Mouse (Mus musculus): Measurements from ENCODE around the gene Spata13.

Gene Spata13

DNA sequence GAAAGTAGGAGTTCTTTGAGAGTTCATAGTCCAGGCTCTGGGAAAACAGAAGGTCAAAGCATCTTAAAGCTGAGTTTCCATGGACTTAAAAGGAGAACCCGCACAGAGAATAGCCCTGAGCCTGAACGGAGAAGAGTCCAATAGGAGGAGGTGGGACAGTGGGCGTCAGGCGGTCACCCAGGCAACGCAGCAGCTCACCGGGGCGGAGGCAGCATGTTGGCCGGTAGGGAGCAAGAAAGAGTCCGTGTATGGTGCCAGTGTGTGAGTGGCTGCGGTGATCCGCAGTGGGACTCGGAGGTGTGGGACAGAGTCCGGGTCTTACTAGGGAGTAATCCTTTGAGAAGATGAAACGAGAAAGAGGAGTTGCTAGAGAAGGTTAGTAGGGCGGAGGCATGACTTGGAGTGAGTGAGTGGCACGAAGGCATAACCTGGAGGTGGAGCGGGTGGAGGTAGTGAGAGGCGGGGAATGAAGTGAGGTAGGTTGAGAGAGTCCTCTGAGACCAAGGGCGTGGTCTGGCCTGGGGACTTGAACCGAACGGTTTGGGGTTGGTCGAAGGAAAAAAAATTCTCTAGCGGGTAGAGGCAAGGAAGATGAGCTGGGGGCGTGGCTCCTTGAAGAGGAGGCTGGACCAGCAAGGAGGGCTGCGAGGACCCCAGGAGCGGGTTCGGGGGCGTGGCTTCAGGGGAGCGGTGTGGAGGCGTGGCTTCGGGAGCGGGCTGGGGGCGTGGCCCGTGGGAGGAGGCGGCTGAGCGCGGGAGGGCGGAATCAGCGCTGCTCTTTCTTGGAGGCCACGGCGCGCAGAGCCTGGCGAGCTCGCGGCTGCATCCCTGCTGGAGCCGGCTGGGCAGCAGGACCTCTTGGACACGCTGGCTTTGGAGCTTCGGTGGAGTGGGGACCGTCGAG is at the start of gene Spata13:
TSS of gene Spata13 (plus strand) at position 41 of the 904 bp plus-strand sequence.
- DNase-seq (ENCODE audit: low read depth, low spot score), result peak; percentile 38

DNA sequence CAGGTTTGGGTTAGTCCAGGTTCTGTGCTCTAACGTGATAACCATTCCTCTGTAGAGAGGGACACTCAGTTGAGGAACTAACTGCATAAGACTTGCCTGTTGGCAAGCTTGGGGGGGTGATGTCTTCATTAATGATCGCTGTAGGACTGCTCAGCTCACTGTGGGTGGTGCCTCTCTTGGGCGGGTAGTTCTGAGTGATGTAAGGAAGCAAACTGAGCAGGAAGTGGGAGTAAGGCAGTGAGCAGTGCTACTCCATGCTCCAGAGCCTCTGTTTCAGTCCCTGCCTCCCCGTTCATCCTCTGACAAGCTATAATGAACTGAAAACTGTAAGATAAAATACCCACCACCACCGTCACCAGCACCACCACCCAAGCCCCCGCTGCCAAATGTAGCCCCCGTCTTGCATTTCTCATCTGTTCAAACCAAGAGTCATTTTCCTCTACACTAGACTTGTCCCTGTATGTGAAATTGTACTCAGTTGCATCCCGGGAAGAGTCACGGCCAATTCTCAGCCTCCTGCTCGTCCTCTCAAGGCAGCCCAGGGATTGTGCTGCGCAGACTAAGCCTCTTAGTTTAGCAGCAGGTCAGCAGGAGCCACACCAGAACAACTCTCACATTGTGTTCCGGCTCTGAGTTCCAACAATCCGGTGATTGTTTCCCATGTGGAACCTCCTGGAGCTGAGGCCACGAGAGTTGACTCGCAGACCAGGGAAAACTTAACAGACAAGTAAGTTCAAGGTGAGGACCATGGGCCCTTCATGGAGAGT is 46.9 kb upstream of the Spata13 start:
- peak; percentile 48 for DNase-seq (ENCODE audit: low read depth, low spot score)

DNA sequence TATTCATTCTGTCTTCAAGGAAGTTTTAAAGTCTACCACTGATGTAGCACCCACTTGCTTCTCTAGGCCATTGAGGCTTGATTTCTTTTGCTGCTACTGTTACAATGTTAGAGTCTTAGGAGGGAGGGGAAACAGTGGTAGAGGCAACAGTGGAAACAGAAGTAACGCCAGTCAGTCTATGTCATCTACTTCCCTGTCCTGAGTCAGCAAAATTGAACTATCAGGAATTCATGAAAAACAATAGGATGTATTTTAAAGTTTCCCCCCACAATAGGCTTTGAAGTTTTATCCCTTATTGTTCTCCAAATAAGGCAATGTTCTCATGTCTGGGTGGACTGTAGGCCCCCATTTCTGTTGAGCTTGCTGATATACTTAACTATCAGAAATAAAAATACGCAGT is 44.8 kb upstream of the Spata13 start:
- no peak for DNase-seq (ENCODE audit: low read depth, low spot score)

DNA sequence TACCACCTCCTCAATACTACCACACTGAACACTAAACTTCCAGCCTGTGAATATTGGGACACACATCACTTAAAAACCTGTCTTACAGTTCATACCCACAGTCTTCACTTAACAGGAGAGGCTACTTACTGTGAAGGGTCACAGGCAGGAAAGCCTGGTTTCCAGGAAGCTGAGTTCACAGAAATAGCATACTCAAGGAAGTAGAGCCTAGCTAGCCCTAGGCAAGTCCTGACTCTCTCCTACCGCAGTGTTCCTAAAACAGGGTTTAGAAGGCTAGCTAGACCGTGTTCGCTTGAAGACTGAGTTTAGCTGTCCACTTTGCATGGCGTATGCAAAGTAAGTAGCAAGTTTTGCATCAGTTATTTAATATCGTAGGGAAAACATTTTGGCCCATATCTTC is 41.5 kb upstream of the Spata13 start:
- DNase-seq (ENCODE audit: low read depth, low spot score), result no peak

DNA sequence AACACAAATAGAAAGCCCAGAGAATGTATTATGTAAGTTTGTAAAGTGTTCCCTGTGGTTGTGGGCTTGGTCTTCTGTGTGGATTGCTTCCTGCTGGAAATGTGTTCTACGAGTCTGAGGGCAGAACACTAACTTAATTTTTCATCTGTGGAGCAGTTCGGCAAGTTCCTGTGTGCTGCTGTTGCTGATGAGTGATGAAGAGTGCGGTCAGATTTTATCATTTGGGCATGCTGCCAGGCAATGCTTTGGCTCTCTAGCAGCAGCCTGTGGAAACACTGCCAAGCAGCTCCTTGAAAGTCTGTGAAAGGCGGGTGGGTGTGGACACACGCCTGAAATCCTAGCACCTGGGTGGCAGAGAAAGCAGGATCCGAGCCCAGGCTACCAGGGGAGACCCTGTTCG is 41.0 kb upstream of the Spata13 start:
- no peak for DNase-seq (ENCODE audit: low read depth, low spot score)

DNA sequence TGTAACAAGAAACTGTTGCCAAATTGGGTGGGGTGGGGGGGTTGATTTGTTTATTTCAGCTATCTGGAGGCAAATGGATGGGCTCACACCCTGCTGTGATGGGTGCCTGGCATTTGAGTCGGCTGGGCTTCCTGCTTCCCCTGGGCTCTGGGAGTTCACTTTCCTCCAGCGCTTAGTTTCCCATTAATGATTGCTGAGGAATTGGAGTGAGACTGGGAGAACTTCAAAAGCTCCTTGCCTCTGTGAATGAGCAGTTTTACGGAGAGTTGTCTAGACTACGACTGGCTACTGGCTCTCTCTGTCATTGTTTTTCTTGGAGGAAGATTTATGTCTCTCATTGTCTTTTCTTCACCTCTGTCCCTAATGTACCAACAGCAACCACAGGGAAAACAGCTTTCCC is 36.2 kb upstream of the Spata13 start:
- DNase-seq (ENCODE audit: low read depth, low spot score), result no peak

DNA sequence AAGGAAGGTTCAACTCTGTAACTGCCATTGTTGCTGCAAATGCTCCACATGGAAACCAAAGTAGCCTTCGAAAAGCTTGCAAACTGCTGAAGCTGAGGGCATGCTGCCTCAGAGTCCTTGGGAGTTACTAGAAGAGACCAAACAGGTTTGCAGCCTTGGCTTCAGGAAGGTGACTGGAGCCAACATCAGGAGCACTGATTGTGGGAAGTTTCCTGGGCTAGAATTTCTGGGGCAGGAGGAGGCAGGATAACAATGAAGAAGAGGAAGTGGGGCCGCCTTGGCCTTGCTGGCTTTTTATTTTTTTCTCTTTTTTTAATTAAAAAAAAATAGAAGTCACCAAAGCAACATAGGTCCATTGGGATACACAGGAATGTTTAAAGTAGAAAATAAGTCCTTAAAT is 34.8 kb upstream of the Spata13 start:
- no peak for DNase-seq (ENCODE audit: low read depth, low spot score)

DNA sequence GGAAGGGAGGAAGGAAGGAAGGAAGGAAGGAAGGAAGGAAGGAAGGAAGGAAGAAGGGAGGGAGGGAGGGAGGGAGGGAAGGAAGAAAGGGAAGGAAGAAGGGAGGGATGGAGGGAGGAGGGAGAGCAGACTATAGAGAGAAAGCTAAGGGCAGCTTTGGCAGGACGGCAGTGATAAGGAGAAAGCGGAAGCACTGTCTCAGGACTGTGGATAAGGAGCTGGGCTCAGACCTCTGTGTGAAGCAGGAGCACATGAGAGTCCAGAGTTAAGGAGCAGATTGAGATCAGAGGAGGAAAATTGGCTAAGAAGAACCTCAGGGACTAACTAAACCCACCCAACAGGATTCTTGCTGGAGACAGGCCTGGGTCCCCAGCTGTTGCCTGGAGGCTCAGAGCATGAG is 28.2 kb upstream of the Spata13 start:
- no peak for DNase-seq (ENCODE audit: low read depth, low spot score)

DNA sequence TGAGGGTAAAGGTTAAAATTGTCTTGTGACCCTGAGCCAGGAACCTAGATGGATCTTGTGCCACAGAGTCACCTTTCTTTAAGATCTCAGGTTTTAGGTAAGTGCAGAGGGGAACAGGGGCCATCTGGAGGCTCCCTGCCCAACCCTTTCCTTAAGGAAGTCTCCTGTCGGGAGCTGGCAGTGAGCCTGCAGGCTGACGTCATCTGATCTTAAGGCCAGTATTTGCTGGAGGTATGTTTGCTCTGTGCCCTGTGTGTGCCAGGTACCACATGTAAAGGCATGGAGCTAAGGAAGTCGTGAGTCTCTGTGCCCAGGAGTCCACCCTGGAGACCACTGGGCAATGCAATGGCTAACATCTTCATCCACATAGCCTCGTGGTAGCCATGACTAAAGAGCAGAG is 27.6 kb upstream of the Spata13 start:
- no peak for DNase-seq (ENCODE audit: low read depth, low spot score)

DNA sequence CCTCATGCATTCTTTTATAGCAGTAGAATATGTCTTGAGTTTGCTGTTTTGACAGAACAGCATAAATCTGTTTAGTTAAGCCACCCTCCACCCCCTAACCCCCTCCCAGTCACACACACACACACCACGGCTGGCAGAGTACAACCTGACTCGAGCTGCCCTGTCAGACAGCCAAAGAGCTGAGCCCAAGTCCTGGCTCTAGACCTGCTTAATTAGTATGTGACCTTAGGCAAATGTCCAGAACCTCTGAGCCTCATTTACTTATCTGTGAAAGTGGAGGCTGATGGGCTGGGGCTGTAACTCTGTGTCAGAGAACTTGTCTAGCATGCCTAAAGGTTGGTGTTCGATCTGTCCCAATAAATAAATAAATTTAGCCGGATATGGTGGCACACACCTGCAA is 26.1 kb upstream of the Spata13 start:
- no peak for DNase-seq (ENCODE audit: low read depth, low spot score)

DNA sequence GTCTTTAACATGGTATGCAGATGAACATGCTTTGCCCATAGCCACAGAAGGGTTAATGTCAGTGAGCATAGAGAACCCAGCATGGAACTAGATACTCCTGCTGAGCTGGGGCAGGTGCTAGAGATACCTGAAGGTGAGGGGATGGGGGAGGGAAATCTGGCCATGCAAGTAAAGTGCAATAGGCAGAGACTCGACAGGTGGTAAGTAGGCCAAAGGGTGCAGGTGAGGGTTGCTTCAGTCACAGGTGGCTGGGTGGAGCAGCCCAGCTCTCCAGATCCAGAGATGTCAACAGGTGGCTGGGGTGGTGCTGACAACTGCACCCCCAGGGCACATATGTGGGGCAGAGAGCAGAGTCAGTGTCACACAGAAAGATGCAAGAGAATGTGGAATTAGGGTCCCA is 24.6 kb upstream of the Spata13 start:
- DNase-seq (ENCODE audit: low read depth, low spot score), result no peak

DNA sequence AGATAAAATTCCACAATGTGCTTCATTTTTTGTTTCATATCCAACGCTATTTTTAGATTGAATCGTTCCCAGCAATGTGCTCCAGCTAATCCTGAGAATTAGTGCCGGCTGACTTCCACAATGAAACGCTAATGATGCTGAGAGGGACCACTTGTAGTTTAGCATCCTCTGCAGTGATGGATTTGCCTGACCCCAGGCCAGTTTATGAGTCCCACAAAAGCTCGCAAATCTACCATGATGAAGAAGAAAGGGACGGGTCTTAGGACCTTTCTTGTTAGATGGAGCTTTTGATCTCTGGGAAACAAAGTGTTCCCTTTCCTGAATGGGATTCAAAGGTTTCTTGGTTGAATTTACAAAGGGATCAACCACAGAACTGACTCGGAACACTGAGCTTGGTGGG is 21.1 kb upstream of the Spata13 start:
- no peak for DNase-seq (ENCODE audit: low read depth, low spot score)

DNA sequence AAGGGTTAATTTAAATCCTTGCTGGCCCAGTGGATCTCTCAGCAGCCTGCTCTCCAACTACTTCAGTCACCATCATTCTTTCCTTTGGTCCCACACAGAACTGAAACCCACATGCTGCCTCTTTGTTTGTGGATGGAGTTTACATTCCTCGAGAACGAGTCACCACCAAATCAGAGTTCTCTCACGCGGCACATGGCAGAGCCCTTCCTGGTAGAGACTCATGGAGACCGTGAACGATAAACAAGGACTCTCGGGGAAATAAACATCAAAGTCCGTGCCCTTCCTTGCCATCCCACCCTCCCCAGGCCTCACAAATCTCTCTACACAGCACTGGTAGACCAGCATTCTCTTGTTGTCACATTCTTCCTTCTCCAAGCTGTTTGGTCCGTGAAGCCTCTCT is 12.7 kb upstream of the Spata13 start:
- DNase-seq (ENCODE audit: low read depth, low spot score), result no peak

DNA sequence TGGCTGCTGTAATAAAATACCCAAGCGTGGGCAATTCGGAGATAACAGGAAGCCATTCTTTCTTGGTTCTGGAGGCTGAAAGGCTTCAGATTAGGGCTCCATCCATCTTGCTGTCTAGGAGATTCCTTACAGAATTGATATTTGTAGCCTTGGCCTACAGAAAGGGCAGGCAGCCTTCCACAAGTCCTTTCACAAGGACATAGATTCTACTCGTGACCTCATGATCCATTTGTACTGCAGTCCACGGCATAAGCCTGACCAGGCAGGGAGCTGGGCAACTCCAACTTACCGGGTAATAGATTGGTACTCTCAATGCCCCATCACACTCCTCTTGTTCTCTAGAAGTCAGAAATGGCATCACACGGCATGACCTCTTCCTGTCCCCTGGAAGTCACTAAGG is 8.3 kb upstream of the Spata13 start:
- no peak for DNase-seq (ENCODE audit: low read depth, low spot score)

DNA sequence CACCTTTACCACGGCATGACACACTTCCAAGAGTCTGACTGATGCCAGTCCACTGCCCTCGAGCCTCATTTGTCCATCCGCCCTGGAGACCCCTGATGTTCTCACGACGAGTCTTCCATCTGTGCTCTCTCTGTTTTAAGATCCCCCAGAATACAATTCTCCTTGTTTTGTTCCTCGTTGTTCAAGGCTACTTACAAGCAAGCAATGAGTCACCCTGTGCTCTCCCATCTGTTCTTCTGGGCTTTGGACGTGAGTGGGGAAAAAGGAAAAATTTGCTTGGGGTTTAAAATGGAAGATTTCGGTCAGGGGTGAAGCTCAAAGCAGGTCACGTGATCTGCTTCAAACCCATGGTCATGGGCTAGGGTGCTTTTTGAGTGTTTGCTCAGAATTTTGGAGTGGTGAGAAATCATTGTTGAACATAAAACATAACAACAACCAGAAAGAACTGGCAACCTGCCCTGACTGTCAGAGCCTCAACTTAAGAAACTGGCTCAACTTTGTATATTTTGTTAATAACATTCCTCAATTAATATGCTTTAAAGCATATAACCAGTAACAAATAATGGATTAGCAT is 3.8 kb upstream of the Spata13 start:
- DNase-seq (ENCODE audit: low read depth, low spot score), result no peak

DNA sequence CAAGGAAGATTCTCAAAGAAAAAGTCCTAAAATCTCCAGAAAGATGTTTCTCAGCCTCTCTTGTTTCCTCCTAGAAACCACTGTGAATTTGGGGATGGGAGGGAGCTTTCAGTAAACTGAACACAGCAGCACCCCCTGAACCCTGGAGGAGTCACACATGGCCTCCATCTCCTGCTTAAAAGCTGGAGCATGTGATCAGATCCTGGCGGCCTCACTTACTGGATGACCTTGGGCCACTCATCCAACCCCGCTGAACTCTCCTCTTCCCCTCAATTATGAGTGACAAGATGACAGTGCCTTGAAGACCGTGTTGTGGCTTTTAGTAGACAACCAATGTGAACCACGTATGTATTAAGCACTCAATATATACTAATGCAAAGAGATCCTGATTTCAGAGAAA is 2.8 kb upstream of the Spata13 start:
- no peak for DNase-seq (ENCODE audit: low read depth, low spot score)

DNA sequence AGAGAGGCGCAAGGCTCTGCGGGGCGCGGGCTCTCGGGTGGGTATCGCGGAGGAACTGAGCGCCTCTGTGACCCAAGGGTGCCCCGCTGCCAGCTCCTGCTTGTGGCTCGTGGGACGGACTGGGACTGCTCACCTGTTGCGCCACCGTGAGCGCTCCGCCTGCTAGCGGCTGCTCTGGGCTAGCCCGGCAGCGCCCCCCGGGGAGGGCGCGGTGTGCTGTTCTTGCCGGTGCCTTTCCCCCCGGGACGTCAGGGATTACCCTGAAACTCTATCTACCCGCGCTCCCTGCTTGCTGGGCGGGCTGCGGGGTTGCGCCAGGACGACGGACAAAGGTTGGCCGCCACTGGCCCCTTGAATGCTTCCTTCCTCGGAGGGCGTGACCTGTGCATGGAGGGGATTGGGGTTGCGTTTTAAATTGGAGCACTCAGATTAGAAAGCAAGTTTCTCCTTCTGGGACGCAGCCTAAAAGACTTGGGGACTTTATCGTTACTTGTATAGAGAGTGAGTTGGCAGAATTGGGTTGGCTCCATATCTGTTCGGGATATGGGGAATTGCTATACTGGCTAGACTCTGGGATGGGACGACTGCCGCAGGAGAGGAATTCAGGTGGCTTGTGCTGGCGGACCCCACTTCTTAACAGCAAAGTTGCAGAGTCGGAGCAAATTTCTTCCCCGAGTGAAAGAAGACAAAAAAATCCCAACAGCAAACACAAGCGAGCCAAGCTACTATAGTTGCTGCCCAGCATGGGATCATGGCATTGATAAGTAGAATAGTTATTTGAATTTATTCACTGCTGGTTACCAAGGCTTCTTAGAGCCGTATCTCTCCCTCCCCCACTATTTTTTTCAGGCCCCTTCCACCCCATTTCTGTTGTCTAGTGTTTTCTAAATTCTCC is 1.3 kb downstream of the Spata13 start:
- peak; percentile 3 for DNase-seq (ENCODE audit: low read depth, low spot score)

DNA sequence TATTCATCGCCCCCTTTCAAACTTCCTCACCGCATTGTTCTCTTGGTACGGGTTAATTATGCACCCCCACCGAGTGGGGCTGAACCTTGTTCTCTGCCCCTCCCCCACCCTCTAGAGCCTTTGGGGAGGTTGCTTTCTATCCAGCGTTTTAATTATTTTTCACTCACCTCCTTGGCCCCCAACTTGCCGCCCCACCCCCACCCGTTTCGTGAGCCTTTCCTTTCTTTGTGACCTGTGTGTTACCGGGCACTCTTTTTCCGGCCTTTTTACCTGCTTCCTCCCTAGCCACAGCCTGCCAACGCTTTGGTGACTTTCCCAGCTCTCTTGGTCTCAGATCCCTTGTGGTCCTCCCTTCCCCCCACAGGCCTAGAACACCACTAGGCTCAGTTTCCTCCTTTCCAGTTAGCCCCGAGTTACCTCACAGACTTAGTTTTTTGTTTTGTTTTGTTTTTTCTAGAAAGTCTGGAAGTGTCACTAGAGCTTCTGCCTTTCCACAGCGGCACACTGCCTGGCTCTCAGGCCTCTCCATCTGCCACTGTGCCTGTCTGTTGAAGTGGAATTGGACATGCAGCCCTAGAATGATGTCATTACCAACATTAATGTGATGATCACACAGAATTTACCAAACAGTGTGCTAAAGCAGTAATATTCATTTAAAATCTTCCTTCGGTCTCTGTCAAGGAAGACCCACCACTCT is 2.3 kb downstream of the Spata13 start:
- DNase-seq (ENCODE audit: low read depth, low spot score), result no peak

DNA sequence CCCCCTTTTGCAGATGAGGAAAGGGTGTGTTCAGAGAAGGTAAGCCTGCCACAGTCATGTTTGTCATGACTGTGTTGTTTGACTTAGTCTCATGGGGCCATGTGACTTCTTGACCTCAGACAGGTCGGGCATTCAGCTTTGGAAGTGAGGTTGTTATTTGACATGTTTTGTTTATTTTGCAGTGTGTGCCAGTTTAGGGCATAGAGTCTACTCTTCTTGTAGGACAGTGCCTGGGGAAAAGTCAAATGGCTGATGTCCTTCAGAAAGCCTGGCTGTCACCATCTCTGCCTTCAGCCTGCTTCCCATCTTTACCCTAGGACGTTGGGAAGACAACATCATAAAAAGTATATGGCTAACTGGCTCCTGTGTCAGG is 2.8 kb downstream of the Spata13 start:
- no peak for DNase-seq (ENCODE audit: low read depth, low spot score)

DNA sequence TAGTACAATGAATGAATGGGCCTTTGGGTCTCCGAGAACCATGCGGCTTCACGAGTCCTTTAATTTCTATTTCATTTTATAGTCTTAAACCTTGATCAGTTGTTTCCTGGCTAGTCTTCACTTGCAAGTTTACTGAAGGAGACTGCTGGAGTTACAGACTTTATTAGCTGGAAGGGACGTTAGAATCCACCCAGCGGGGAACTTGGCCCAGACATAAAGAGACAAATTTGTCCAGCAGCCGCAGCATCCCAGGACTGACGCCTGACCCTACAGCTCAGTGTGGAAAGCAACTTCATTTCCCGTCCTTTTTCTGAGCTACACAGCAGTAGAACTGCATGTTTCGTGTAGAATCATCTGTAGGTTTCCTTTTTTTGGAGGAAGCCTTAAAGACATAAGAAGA is 3.2 kb downstream of the Spata13 start:
- DNase-seq (ENCODE audit: low read depth, low spot score), result no peak

DNA sequence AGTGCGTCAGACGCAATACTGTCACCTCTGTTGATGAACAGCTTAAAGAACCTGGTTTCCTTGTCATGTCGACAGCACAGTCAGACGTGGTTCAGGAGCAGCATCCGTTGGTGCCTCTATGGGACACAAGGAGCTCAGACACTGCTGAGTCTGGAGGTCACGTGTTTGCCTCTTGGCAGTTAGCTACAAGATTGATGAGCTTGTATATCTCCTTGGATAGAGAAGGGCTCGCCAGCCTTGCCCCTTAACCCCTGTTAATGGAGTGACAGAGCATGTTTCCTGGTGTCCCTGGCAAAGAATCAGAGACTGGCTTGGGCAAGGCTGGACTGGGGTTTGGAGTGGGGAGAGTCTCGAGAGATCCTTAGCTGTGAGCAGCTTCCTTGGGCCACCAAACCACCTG is 4.4 kb downstream of the Spata13 start:
- DNase-seq (ENCODE audit: low read depth, low spot score), result no peak
